Mouse (Mus musculus) layer of hippocampus, adult 9-11 months (tissue): ENCODE results near the gene Osbpl9.

Experiments
- DNase-seq: peaks from one replicate; pipeline ENCODE4 v3.0.0; 2022

Gene Osbpl9

GRCm38 (mm10) chr4:109021976-109022375 is 180.1 kb downstream of the Osbpl9 start:
- DNase-seq, result no peak

DNA sequence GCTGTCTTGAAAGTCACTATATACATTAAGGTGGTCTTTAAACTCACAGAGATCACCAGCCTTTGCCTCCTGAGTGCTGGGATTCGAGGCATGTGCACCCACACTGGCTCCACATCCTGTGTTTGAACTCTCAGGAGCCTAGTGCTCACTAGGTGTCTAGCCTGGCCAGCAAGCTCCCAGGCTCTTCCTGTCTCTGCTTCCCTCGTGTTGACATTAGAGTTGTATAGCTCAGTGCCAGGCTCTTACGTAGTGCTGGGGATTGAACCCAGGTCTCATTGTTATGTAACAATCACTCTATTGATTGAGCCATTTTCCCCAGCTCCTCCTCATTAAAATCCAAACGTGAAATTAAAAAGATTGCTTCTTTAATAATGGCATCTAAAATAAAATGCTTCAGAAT is 182.8 kb downstream of the Osbpl9 start:
- DNase-seq, result no peak

DNA sequence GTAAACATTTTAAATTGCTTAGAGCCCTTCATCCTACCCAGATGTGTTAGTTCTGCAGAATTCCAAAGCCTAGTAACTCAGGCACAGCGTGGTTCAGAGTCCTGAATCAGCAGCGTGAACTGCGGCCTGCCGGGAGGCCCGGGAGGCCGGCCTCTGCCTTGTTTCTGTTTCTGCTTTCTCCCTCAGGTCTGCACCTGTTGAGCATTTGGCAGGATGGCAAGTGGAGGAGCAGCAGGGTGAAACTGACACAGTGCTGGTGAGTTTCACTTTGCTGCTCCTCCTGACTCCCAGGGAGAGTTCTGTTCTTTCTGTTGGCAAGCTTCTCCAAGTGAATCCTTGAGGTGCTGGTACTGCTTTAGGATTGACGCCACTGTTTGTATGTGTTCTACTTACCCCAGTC is 184.6 kb downstream of the Osbpl9 start:
- no peak for DNase-seq

DNA sequence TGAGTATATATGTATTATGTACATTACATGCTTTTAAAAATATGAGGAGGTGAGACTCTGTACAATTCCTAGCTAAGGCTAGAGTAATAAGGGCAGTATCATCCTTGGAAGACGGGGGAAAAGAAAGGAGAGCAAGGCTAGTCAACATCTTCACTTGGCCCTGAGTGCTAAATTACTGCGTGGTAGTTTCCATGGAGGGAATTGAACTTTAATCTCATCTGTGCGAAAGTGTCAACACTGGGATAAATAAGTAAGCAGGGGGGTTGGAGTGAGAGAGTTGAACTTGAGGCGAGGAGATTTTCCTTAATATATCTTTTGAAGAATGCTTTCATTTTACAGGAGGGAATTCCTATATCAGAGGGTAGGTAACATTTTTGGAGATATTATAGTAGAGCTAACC is 188.0 kb downstream of the Osbpl9 start:
- DNase-seq, result no peak
